Mouse (Mus musculus) myocyte (in vitro differentiated cells): Measurements from ENCODE around the gene Tspo2.

Experiments used
- MAX ChIP-seq: IDR thresholded peaks from one replicate; pipeline ENCODE4 v1.6.1; 2011; ENCODE audit warnings: low read depth, mild to moderate bottlenecking, control low read depth
- MYOG ChIP-seq, 3 experiments: IDR thresholded peaks; one replicate each; pipeline ENCODE4 v1.6.1; 2011; ENCODE audit warnings: control low read depth in 2 of 3, low read depth in 2 of 3, mild to moderate bottlenecking in 2 of 3; ENCODE audit not compliant: insufficient read length in 2 of 3, control insufficient read depth in 1 of 3, insufficient read depth in 1 of 3
- POLR2AphosphoS2 ChIP-seq: IDR thresholded peaks from one replicate; pipeline ENCODE4 v1.6.1; 2011; ENCODE audit warnings: low read depth, control low read depth; ENCODE audit not compliant: insufficient read length
- SRF ChIP-seq: IDR thresholded peaks from one replicate; pipeline ENCODE4 v1.6.1; 2011; ENCODE audit warnings: low read depth; ENCODE audit not compliant: control insufficient read depth, insufficient read length

GRCm38 (mm10) chr17:48479952-48480351 is 28.6 kb upstream of the Tspo2 start:
- no peak for TF ChIP-seq POLR2AphosphoS2
- TF ChIP-seq MAX, result no peak
- no peak for TF ChIP-seq SRF
- TF ChIP-seq MYOG (IDR thresholded peaks at IDR 0.05; ENCODE audit: control insufficient read depth in 1 of 3, insufficient read depth in 1 of 3, insufficient read length in 2 of 3, low read depth in 2 of 3), result no peak
